Mouse (Mus musculus) cerebellum, adult (tissue): ENCODE results near the gene Aga.
"Not testable (repeated sequence)": the region's sequence is repeated elsewhere in the genome, so short reads cannot be mapped to it uniquely, and the experiment has no call there.

Experiments used
- ATAC-seq: cut with Nextera tagmentation; 2 replicates; pipeline ENCODE4 v1.9.2; 2017; ENCODE audit warnings: mild to moderate bottlenecking, moderate library complexity, mixed read lengths; ENCODE audit not compliant: insufficient number of reproducible peaks, low FRiP score, low TSS enrichment

Aga gene

GRCm38 (mm10) chr8:53511551-53512127 is at the start of gene Aga:
Gene Aga (plus strand): TSS chr8:53511727.
- ATAC-seq = peak; percentile 94

DNA sequence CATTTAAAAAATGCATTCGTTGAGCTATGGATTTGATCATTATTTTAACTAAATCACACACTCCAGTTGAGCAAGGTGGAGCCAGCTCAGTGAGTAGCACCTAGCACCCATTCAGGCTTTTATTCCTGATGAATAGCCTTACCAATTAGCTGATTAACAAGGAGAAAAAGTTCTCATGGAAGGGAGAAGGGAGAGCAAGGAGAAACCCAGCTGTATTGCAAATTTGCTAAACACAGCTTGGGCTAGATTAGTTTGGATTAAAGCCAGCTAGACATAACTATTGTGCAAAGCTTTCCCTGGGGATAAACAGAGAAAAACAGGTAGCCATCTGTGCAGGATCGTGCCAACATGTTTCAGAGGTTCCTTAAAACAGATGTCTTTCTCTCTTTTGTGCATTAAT is 22.5 kb upstream of the Aga start:
- no peak for ATAC-seq

- ATAC-seq = no peak
Observed at GRCm38 (mm10) chr8:53496216-53496615, 15.3 kb upstream of the Aga start.

GRCm38 (mm10) chr8:53496885-53497326 is 14.6 kb upstream of the Aga start:
- no peak for ATAC-seq

GRCm38 (mm10) chr8:53538049-53538448 is 26.5 kb downstream of the Aga start:
- not testable (repeated sequence) for ATAC-seq

GRCm38 (mm10) chr8:53539585-53539984 is 28.1 kb downstream of the Aga start:
- no peak for ATAC-seq

DNA sequence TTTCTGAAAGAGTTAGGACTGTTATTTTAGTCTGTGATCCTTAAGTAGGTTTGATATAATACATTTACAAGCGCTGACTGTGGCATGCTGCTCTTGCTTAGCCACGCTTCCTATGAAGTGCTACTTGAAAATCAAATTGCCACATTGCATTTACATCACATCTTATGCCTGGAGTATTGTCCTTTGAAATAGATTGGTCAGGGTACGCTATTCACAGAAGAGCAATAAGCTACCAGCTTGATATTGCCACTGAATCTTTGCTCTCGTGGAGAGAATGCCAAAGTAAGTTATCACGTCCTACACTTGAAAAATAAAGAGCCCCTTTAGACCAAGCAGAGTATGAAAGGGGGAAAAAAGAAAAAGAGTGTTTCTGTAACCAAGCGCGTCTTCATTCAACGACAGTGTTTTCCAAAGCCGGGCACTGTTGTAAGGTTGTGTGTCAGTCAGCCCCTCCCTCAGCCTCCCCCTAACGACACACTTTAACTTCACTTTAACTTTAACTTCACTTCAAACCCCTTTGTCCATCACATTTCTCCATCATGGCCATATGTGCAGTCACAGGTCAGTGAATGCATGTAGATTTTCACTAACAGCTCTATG is 51.0 kb downstream of the Aga start:
- no peak for ATAC-seq

GRCm38 (mm10) chr8:53566223-53566622 is 54.7 kb downstream of the Aga start:
- no peak for ATAC-seq
